Mouse (Mus musculus): ENCODE data around the gene Nsrp1.

DNA sequence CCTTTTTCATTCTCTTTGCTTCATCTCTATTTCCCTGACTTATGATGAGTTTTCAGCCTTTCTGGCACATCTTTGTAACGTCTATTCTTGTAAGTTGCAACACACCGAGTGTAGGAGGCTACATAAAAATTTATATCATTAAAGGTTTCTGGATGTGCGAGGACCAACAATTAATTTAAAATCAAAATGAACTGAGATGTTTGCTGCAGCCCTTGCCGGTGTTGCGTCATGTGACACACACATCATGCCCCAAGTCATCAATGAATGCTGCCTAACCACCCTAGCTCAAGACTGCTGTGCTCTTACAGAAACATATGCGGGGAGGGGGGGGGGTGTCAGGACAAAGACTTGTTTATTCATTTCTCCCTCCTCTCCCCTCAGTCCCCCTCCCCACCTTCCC, 30.2 kb upstream of the Nsrp1 start:
- TF ChIP-seq EP300 (IDR thresholded peaks at IDR 0.05) (no peak), CTCF (IDR thresholded peaks at IDR 0.05) (no peak)
